Mouse (Mus musculus) MEL (cell line): ENCODE results near the gene Ppp1r1b. TPM values are rescaled to one million over a fixed set of nuclear protein-coding genes. Genes with fewer than 3 reads are reported as not detected.

Experiments used
- DNase-seq: peaks from one replicate; pipeline ENCODE4 v3.0.0; 2011; ENCODE audit warnings: low read depth, low spot score
- H3K27ac ChIP-seq: 2 replicates; pipeline ENCODE4 v1.5.1; 2012; ENCODE audit warnings: low read depth, mild to moderate bottlenecking, control low read depth, low read length, moderate library complexity; ENCODE audit not compliant: control insufficient read depth
- H3K27me3 ChIP-seq, 2 experiments: fragments of 150-350 bp in 1 of 2; sonication (generic) in 1 of 2; 2 replicates each; pipeline ENCODE4 v1.6.1; 2012; ENCODE audit warnings: low read length in 2 of 2, mild to moderate bottlenecking in 2 of 2, improper control_type of control experiment in 1 of 2, moderate library complexity in 1 of 2; ENCODE audit not compliant: insufficient read depth in 2 of 2, control insufficient read depth in 1 of 2
- H3K36me3 ChIP-seq, 2 experiments: 2 replicates each; pipeline ENCODE4 v1.6.1; 2012 to 2014; ENCODE audit warnings: low read length in 2 of 2, improper control_type of control experiment in 1 of 2, inconsistent platforms in 1 of 2, mild to moderate bottlenecking in 1 of 2; ENCODE audit not compliant: insufficient read depth in 2 of 2, control insufficient read depth in 1 of 2
- H3K4me1 ChIP-seq, 2 experiments: fragments of 150-350 bp in 1 of 2; sonication (generic) in 1 of 2; 2 replicates each; pipeline ENCODE4 v1.6.1; 2012; ENCODE audit warnings: low read length in 2 of 2, improper control_type of control experiment in 1 of 2, mild to moderate bottlenecking in 1 of 2; ENCODE audit not compliant: insufficient read depth in 2 of 2, control insufficient read depth in 1 of 2
- H3K4me3 ChIP-seq, 2 experiments: fragments of 150-350 bp in 1 of 2; sonication (generic) in 1 of 2; 2 replicates each; pipeline ENCODE4 v1.5.1; 2012; ENCODE audit warnings: low read depth in 2 of 2, low read length in 2 of 2, mild to moderate bottlenecking in 2 of 2, moderate library complexity in 2 of 2, control low read depth in 1 of 2, improper control_type of control experiment in 1 of 2; ENCODE audit not compliant: control insufficient read depth in 1 of 2, insufficient read depth in 1 of 2
- H3K79me2 ChIP-seq: 2 replicates; pipeline ENCODE4 v1.6.1; 2012; ENCODE audit warnings: mild to moderate bottlenecking, low read length, moderate library complexity; ENCODE audit not compliant: control insufficient read depth, poor library complexity, insufficient read depth
- H3K9ac ChIP-seq: 2 replicates; pipeline ENCODE4 v1.6.1; 2012; ENCODE audit warnings: low read depth, mild to moderate bottlenecking, control low read depth, low read length, moderate library complexity; ENCODE audit not compliant: control insufficient read depth, poor library complexity, severe bottlenecking
- H3K9me3 ChIP-seq: fragments of 150-350 bp; sonication (generic); replicated peaks from 2 replicates; pipeline ENCODE4 v1.6.1; 2012; ENCODE audit warnings: mild to moderate bottlenecking, low read length, improper control_type of control experiment, moderate library complexity; ENCODE audit not compliant: insufficient read depth
- CTCF ChIP-seq, 3 experiments: IDR thresholded peaks in 2 of 3; conservative IDR thresholded peaks in 1 of 3; 2 replicates each; pipeline ENCODE4 v1.5.1; 2011 to 2012; ENCODE audit warnings: low read length in 3 of 3, low read depth in 2 of 3, mild to moderate bottlenecking in 2 of 3, improper control_type of control experiment in 1 of 3, inconsistent platforms in 1 of 3, mixed read lengths in 1 of 3, moderate library complexity in 1 of 3; ENCODE audit not compliant: control insufficient read depth in 1 of 3, insufficient read depth in 1 of 3, poor library complexity in 1 of 3, severe bottlenecking in 1 of 3
- E2F4 ChIP-seq: IDR thresholded peaks from 2 replicates; pipeline ENCODE4 v1.6.1; 2011; ENCODE audit warnings: low read depth, low read length, improper control_type of control experiment, borderline replicate concordance
- ELF1 ChIP-seq: IDR thresholded peaks from 2 replicates; pipeline ENCODE4 v1.6.1; 2014; ENCODE audit warnings: low read depth, mild to moderate bottlenecking, inconsistent platforms, low read length, improper control_type of control experiment, moderate library complexity
- EP300 ChIP-seq, 2 experiments: IDR thresholded peaks; 2 replicates each; pipeline ENCODE4 v1.6.1; 2011; ENCODE audit warnings: improper control_type of control experiment in 2 of 2, low read length in 2 of 2, low read depth in 1 of 2, mild to moderate bottlenecking in 1 of 2
- ETS1 ChIP-seq: IDR thresholded peaks from 2 replicates; pipeline ENCODE4 v1.6.1; 2012; ENCODE audit warnings: low read depth, mild to moderate bottlenecking, inconsistent platforms, low read length, improper control_type of control experiment, moderate library complexity
- GABPA ChIP-seq: IDR thresholded peaks from 2 replicates; pipeline ENCODE4 v1.6.1; 2012; ENCODE audit warnings: low read depth, mild to moderate bottlenecking, inconsistent platforms, low read length, improper control_type of control experiment, moderate library complexity
- GATA1 ChIP-seq: IDR thresholded peaks from 2 replicates; pipeline ENCODE4 v1.6.1; 2011; ENCODE audit warnings: low read depth, low read length, improper control_type of control experiment
- HCFC1 ChIP-seq: IDR thresholded peaks from 2 replicates; pipeline ENCODE4 v1.6.1; 2012; ENCODE audit warnings: low read depth, mild to moderate bottlenecking, inconsistent platforms, low read length, improper control_type of control experiment, moderate library complexity
- JUND ChIP-seq: IDR thresholded peaks from 2 replicates; pipeline ENCODE4 v1.6.1; 2011; ENCODE audit warnings: low read depth, mild to moderate bottlenecking, improper control_type of control experiment, low read length
- MAFK ChIP-seq: IDR thresholded peaks from 2 replicates; pipeline ENCODE4 v1.6.1; 2011; ENCODE audit warnings: low read depth, mild to moderate bottlenecking, low read length, improper control_type of control experiment, borderline replicate concordance
- MAX ChIP-seq: IDR thresholded peaks from 2 replicates; pipeline ENCODE4 v1.6.1; 2011; ENCODE audit warnings: low read length, improper control_type of control experiment
- MAZ ChIP-seq: IDR thresholded peaks from 2 replicates; pipeline ENCODE4 v1.6.1; 2012; ENCODE audit warnings: low read depth, mild to moderate bottlenecking, inconsistent platforms, low read length, improper control_type of control experiment
- MXI1 ChIP-seq: IDR thresholded peaks from 2 replicates; pipeline ENCODE4 v1.6.1; 2011; ENCODE audit warnings: mild to moderate bottlenecking, low read depth, low read length, improper control_type of control experiment
- MYB ChIP-seq: IDR thresholded peaks from 2 replicates; pipeline ENCODE4 v1.6.1; 2011; ENCODE audit warnings: mild to moderate bottlenecking, low read depth, low read length, improper control_type of control experiment
- MYC ChIP-seq: IDR thresholded peaks from 2 replicates; pipeline ENCODE4 v1.6.1; 2011; ENCODE audit warnings: low read depth, mild to moderate bottlenecking, low read length, improper control_type of control experiment, moderate library complexity
- NELFE ChIP-seq: IDR thresholded peaks from 2 replicates; pipeline ENCODE4 v1.6.1; 2011; ENCODE audit warnings: low read depth, low read length, improper control_type of control experiment
- POLR2AphosphoS5 ChIP-seq: IDR thresholded peaks from 2 replicates; pipeline ENCODE4 v1.6.1; 2012; ENCODE audit warnings: low read depth, borderline replicate concordance, mild to moderate bottlenecking, inconsistent platforms, low read length, moderate library complexity, mixed read lengths
- RAD21 ChIP-seq: IDR thresholded peaks from 2 replicates; pipeline ENCODE4 v1.6.1; 2011; ENCODE audit warnings: mild to moderate bottlenecking, low read depth, low read length, improper control_type of control experiment
- SIN3A ChIP-seq: IDR thresholded peaks from 2 replicates; pipeline ENCODE4 v1.6.1; 2012; ENCODE audit warnings: low read length, improper control_type of control experiment, inconsistent platforms
- SMC3 ChIP-seq: IDR thresholded peaks from 2 replicates; pipeline ENCODE4 v1.6.1; 2011; ENCODE audit warnings: low read depth, low read length, improper control_type of control experiment
- TAL1 ChIP-seq: IDR thresholded peaks from 2 replicates; pipeline ENCODE4 v1.6.1; 2012; ENCODE audit warnings: mild to moderate bottlenecking, inconsistent platforms, low read length, moderate library complexity, mixed read lengths
- TCF12 ChIP-seq: IDR thresholded peaks from 2 replicates; pipeline ENCODE4 v1.6.1; 2014; ENCODE audit warnings: low read depth, mild to moderate bottlenecking, inconsistent platforms, low read length, improper control_type of control experiment, moderate library complexity
- UBTF ChIP-seq: IDR thresholded peaks from 2 replicates; pipeline ENCODE4 v1.6.1; 2012; ENCODE audit warnings: low read depth, mild to moderate bottlenecking, inconsistent platforms, low read length, improper control_type of control experiment, moderate library complexity, borderline replicate concordance; ENCODE audit not compliant: insufficient read depth
- USF1 ChIP-seq: IDR thresholded peaks from 2 replicates; pipeline ENCODE4 v1.6.1; 2014; ENCODE audit warnings: low read depth, mild to moderate bottlenecking, inconsistent platforms, low read length, improper control_type of control experiment, moderate library complexity
- ZNF384 ChIP-seq: IDR thresholded peaks from 2 replicates; pipeline ENCODE4 v1.6.1; 2012; ENCODE audit warnings: low read depth, mild to moderate bottlenecking, inconsistent platforms, low read length, improper control_type of control experiment
- polyA plus RNA-seq, 2 experiments: library from polyadenylated mRNA; stranded (reverse) in 1 of 2; unstranded in 1 of 2; fragments of >175 nt in 1 of 2; fragments of >200 nt in 1 of 2; gene quantifications; 2 replicates each; pipeline versions ENCODE4 v1.2.1 to v1.2.4; 2012; ENCODE audit warnings: low replicate concordance in 2 of 2, low read depth in 1 of 2; ENCODE audit not compliant: insufficient read length in 2 of 2, insufficient read depth in 1 of 2, missing spikeins in 1 of 2
- total RNA-seq: library from RNA; depleted of rRNA; stranded (reverse); fragments of 300-350 nt; gene quantifications from 2 replicates; pipeline ENCODE4 v1.2.3, GENCODE M21; 2012

Gene Ppp1r1b
- total and polyA plus RNA-seq, 3 experiments = 35.2 to 114 TPM; not detected in 1

- TF ChIP-seq ELF1 = no peak
- TF ChIP-seq MAX = no peak
Measured at GRCm38 (mm10) chr11:98333981-98334741, 14.0 kb upstream of the Ppp1r1b start (continued).

DNA sequence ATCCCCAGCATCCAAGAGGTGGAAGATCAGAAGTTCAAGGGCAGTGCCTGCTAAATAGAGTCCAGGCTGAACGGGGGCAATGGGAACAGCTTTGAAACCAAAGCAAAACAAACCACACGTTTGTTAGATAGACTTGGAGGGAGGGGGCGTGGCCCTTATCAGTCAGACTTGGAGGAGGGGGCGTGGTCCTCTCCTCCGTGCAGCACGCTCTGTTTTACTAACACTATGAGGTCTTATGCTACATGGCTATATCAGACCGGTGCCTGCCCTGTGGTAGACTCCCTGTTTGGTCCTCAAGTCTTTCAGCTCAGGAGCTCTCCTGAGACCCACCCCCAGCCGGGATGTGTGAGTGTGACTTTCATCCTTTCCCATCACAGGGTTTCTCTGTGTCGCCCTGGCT lies 13.0 kb upstream of the Ppp1r1b start:
- no peak overlapping the region for H3K9ac ChIP-seq
- H3K4me3 ChIP-seq = no peak overlapping the region
- no peaks in the 10 kb centered on the region for H3K79me2 ChIP-seq
- TF ChIP-seq MXI1 = peak; percentile 68
- no peak for TF ChIP-seq USF1
- TF ChIP-seq RAD21 = no peak
- TF ChIP-seq GABPA = no peak
- 0 out of 2 replicates have a peak, but pooled peaks have one; percentile 27 for TF ChIP-seq MYC
- TF ChIP-seq TCF12 = no peak
- no peak for TF ChIP-seq E2F4
- TF ChIP-seq GATA1 = peak; percentile 38; the same call in 1 of the 2 replicates
- no peak for TF ChIP-seq MYB
- TF ChIP-seq POLR2AphosphoS5 = no peak
- no peak for TF ChIP-seq ELF1
- no peak for TF ChIP-seq EP300 (IDR thresholded peaks at IDR 0.05; ENCODE audit: low read depth in 1 of 2, low read length in 2 of 2)
- TF ChIP-seq NELFE = no peak
- TF ChIP-seq ZNF384 = no peak
- TF ChIP-seq MAX = 0 out of 2 replicates have a peak, but pooled peaks have one; percentile 44
- TF ChIP-seq SIN3A = peak; percentile 69
- no peak for TF ChIP-seq HCFC1
- no peak for TF ChIP-seq TAL1
- no peak for TF ChIP-seq SMC3
- no peak for TF ChIP-seq MAZ
- no peak for TF ChIP-seq CTCF (IDR thresholded peaks at IDR 0.05 in 2 of 3, conservative IDR thresholded peaks at IDR 0.05 in 1 of 3; ENCODE audit: control insufficient read depth in 1 of 3, insufficient read depth in 1 of 3, low read depth in 2 of 3, low read length in 3 of 3, poor library complexity in 1 of 3, severe bottlenecking in 1 of 3)
- TF ChIP-seq JUND = no peak
- no peak for TF ChIP-seq UBTF
- no peak for TF ChIP-seq MAFK
- no peak for TF ChIP-seq ETS1
- H3K27me3 ChIP-seq = peaks cover 0 to 5% of the 10 kb centered on the region in 2 experiments; a peak in 2 of 4 replicates
- no peaks in the 10 kb centered on the region for H3K9me3 ChIP-seq
- peak; percentile 88 for DNase-seq
- peaks cover 0 to 4% of the 10 kb centered on the region in 2 experiments; a peak in 1 of 4 replicates for H3K4me1 ChIP-seq
- no peak overlapping the region for H3K27ac ChIP-seq
- H3K36me3 ChIP-seq = no peaks in the 10 kb centered on the region
